Mouse (Mus musculus) frontal cortex, postnatal 25 days (tissue): ENCODE data around the gene Ctnna3.

Source experiments
- DNase-seq, 2 experiments: peaks; one replicate each; pipeline ENCODE4 v3.0.0; 2022; ENCODE audit warnings: low spot score in 2 of 2

The Ctnna3 gene

DNA sequence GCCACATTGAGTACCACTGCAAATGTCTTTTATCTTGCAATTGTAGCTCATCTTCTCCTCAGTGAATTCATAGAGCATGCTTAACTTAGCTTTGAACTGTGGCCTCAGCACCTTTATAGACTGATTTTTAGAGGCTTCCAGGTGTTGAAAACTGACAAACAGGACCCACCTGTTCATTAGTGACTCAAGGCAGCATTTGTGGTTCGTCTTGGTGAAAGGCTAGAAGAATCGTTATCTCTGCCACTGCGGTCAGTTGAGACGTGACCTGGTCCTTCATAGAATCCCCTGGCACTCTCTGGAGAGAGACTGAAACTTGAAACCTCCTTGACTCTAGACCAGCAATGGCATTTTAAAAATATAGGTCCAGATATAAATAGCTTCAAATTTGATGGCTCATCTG is 96.1 kb downstream of the Ctnna3 start:
- no peak for DNase-seq

GRCm38 (mm10) chr10:63532381-63532780 is 102.5 kb downstream of the Ctnna3 start:
- DNase-seq: no peak

DNA sequence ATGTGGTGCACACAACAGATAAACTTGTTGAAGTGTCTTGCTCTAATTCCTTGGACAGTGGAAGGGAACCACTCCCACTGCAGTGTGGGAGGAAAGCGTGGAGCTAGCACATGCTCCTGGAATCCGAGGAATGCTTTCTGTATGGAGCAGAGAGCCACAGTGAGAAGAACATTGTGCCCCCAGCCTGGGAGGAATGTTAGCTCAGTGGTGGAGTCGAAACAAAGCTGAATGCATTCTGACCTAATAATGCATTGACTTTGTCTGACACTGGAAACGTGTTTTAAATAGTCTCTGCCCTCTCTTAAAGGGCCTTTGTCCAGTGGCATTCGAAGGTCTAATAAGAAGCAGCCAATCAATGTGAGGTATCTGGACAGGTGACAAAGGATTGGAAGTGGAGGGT is 111.9 kb downstream of the Ctnna3 start:
- no peak for DNase-seq

GRCm38 (mm10) chr10:63542493-63542892 is 112.6 kb downstream of the Ctnna3 start:
- DNase-seq: no peak

GRCm38 (mm10) chr10:63566691-63567090 is 136.8 kb downstream of the Ctnna3 start:
- DNase-seq: no peak

DNA sequence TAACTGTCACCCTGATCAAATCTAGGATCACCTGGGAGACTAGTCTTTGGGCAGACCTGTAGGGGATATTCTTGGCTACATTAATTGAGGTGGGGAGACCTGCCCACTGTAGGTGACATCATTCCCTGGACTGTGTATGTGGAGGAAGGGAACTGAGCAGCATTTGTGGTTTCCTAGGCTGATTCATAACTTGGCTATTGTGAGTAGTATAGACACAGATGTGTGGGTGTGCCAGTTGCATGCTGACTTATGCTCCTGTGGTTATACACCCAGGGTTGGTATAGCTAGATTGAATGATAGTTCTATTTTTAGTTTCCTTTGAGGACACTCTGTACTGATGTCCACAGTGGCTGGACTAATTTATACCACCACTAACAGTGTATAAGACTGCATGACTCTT is 141.7 kb downstream of the Ctnna3 start:
- no peak for DNase-seq

- DNase-seq: no peak
Measured at GRCm38 (mm10) chr10:63572866-63573265, 143.0 kb downstream of the Ctnna3 start.

DNA sequence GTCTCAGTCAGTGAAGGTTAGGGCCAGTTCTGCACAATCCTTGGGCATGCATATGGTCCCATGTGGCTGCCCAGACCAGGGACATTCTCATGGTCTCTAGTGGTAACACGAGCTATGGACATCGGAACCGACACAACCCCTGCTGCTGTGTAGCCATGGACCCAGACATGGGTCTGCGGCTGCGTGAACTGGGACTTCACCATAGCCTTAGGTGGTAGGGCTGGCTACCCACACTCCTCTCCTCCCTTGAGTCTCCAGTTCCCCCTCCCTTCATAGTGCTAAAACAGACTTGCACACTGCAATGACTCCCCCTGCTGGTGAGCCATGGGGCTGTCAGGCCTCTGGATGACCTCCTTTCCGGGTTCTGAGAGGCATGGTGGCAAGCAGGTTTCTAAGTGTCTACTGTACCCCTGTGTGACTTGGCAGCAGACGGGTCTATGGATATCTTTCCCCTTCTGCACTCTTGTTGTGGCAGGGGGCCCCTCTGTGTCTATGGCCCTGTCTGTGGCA is 144.3 kb downstream of the Ctnna3 start:
- peak in 1 of 2 experiments; percentile 23 for DNase-seq

DNA sequence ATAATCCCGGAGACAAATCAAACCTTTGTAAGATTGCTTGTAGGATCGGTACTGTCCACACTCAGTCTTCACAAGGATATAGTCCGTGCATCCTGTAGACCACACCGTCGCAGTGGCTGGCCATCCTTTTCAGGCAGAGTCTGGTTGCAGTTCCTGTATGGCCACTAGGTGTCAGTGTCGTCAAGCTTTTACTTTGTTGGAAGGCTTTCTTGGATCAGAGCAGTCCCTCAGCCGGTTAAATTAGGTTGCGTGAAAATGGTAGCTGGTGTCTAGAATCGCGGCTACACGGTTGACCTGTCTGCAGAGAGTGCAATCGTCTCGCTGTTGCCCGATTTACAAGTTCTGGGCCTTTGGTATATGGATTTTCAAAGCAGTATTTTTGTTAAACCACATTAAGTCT is 152.7 kb downstream of the Ctnna3 start:
- DNase-seq: peak; percentile 84 to 89

GRCm38 (mm10) chr10:63583798-63584374 is 154.0 kb downstream of the Ctnna3 start:
- no peak for DNase-seq

- DNase-seq: no peak
Measured at GRCm38 (mm10) chr10:63599417-63599816, 169.5 kb downstream of the Ctnna3 start.

- no peak for DNase-seq
Measured at GRCm38 (mm10) chr10:63601206-63601605, 171.3 kb downstream of the Ctnna3 start.

GRCm38 (mm10) chr10:63628546-63628945 is 198.6 kb downstream of the Ctnna3 start:
- no peak for DNase-seq

DNA sequence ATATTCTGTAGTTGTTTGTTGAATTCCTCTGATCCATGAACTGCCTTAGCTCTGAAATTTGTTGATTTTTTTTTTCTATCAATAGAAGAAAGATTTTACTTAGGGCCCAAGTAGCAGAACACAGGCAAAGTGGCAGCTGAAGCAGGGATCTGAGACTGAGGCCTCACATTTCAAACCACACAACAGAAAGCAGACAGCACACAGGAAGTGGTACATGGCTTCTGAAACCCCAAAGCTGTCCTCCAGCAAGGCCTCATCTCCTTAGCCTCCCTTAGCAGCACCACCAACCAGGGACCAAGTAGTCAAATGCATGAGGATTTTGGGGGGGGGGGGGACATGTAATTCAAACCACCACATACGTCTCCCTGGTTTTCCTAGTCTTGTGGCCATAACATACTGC is 204.0 kb downstream of the Ctnna3 start:
- no peak for DNase-seq

- DNase-seq: no peak
Measured at GRCm38 (mm10) chr10:63637987-63638386, 208.1 kb downstream of the Ctnna3 start.

GRCm38 (mm10) chr10:63647300-63647699 is 217.4 kb downstream of the Ctnna3 start:
- no peak for DNase-seq

DNA sequence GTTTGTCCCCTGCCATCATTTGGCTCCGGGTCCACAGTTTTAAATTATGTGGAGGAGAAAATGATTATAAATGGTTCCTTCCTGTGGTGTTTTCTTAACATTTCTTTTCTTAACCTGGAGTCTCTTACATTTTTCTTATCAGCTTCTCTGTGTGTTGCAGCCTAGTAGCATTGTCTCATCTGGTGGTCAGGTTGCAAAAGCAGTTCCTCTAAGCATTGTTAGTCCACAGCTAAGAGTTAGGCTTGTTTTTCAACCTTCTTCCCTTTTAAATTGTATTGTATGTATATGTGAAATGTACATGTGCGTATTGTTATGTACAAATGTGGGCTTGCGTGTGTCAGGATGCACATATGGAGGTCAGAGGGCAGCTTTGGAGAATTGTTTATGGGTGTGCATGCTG is 220.4 kb downstream of the Ctnna3 start:
- no peak for DNase-seq

DNA sequence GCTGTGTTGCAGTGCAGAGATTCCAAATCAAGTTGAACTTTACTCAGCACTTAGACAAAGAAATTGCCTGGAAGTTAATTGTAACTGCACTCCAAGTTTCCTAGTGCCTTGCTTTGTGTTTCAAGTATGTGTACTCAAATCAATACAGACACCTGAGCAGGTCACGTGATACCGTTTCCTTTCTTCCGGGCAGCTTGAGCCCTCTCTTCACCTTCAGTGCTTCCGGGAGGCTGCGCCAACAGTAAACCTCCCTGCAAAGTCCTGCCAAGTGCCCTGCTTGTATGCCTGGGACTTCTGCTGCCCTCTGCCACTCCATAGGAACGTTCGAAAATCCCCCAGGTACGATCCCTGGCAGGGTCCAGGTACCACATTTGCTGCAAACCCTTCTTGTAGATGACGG is 223.0 kb downstream of the Ctnna3 start:
- no peak for DNase-seq

DNA sequence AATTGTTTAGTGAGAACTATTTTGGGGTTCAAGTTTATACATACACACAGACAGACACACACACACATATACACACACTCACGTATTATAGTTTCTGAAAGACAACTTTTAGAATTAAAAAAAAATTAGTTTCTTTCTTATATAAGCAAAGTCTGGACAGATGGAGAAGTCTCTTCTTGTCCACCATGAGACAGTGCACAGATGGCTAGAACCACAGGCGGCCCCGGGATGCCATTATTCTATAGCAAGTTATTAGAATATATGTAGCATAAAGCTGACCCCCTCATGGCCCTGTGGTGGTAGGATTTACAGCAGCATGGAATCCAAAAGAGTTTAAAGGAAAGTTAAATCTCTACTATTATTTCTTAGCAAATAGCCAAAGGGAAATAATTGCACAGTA is 223.7 kb downstream of the Ctnna3 start:
- DNase-seq: no peak

GRCm38 (mm10) chr10:63654560-63654959 is 224.7 kb downstream of the Ctnna3 start:
- no peak for DNase-seq

DNA sequence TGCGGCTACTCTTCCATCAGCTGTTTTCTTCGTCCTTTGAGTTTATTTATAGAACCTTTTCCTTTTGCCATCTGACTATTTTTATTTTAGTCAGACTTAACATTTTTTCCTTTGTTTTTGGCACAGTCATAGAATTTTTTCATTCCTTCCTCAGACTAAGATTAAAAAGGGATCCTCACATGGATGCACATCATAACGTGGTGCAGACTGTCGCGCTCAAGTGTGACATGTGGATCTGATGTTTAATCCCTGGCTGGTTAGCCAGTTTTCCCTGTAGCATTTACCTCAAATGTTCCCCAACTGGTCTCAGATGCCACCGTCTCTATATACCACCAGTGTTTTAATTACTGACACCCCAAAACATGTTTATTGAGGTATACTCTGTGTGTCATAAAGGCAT is 246.4 kb downstream of the Ctnna3 start:
- DNase-seq: no peak

DNA sequence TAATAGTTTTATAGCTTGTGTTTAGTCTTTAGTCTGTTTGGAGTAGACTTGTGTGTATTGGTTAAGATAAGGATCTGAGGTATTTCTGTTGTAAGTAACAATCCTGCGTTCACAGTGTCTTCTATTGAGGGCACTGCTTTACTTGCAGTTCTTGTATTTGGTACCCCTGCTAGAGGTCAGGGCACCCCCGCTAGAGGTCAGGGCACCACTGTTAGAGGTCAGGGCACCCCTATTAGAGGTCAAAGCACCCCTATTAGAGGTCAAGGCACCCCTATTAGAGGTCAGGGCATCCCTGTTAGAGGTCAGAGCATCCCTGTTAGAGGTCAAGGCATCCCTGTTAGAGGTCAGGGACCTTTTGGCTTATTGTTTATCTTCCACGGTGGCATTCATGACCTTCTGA is 259.3 kb downstream of the Ctnna3 start:
- DNase-seq: no peak

DNA sequence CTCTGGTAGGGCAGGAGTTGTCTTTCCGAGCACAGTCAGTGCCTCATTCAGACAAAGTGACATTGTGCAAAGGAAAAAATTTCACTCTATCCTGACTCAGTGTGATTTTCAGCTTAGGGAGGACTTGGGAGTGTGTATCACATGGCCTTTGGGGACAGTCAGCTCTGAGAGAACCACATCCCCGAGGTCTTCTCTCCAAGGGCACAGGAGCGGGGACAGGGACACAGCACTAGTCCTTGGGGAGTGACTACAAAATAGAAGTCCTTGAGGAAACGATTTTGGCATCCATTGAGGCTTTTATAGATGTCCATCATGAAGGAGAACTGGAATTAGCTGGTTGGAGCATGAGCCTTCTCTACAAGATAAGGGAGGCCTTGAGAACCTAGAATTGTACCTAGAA is 259.8 kb downstream of the Ctnna3 start:
- DNase-seq: no peak

DNA sequence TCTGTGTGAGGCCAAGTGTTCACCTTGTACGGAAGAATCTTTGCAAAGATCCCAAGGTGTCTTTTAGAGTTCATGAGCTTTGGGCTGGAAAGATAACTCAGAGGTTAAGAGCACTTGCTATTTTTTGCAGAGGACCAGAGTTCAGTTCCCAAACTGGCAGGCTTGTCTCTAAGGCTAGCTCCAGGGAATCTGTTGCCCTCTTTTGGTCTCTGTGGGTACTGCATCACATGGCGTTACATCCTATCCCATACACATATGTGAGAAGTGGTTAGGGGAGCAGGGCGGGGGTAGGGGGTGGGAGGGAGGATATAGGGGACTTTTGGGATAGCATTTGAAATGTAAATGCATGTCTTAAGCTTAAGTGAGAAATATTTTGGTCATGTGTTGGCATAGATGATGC is 262.1 kb downstream of the Ctnna3 start:
- no peak for DNase-seq
